In genomic region chr1:82289990-82290681, GRCm38 (mm10) we compare ENCODE assay signal across 8 mouse cellular contexts. TPM values are rescaled to one million over a fixed set of nuclear protein-coding genes. Genes with fewer than 3 reads are reported as not detected.
DNase-seq lines count a peak whose midpoint lies in the region; ATAC-seq lines count a peak whose summit lies in the region.

No protein-coding gene starts in this region.

- DNase-seq in layer of hippocampus, adult 11-12 months (ENCODE audit: low spot score) = peak; percentile 76
- no peak for DNase-seq in layer of hippocampus, adult 9-10 months (ENCODE audit: low spot score)
- DNase-seq in embryonic facial prominence, embryonic 10.5 days (ENCODE audit: low spot score) = peak; percentile 68
- peak; percentile 32 for DNase-seq in heart, adult 8-10 months (ENCODE audit: low spot score)
- DNase-seq in kidney, adult 9 months = peak; percentile 47
- peak; percentile 37 for DNase-seq in liver
- peak; percentile 68 for DNase-seq in neural tube, embryonic 11.5 days (ENCODE audit: low spot score)
- DNase-seq in testis, postnatal 14 days (ENCODE audit: low spot score) = peak; percentile 32

- peak overlapping the region; percentile 76 for H3K4me3 ChIP-seq in embryonic facial prominence, embryonic 10.5 days
- peak overlapping the region; percentile 59 for H3K4me3 ChIP-seq in neural tube, embryonic 11.5 days (ENCODE audit: low read depth, low read length)

- no peak for ATAC-seq in neural tube, embryonic 11.5 days (ENCODE audit: insufficient read depth, low FRiP score, low TSS enrichment)

- peak overlapping the region; percentile 94 for H3K27ac ChIP-seq in embryonic facial prominence, embryonic 10.5 days (replicated peaks)
- H3K27ac ChIP-seq in neural tube, embryonic 11.5 days (ENCODE audit: low read depth, low read length) = peak overlapping the region; percentile 96

- H3K4me2 ChIP-seq in neural tube, embryonic 11.5 days (ENCODE audit: low read depth) = peak overlapping the region; percentile 91

- peaks cover 32% of the 10 kb centered on the region for H3K36me3 ChIP-seq in embryonic facial prominence, embryonic 10.5 days (replicated peaks)
- H3K36me3 ChIP-seq in neural tube, embryonic 11.5 days (ENCODE audit: control insufficient read depth, insufficient read depth, low read length) = peaks cover 8% of the 10 kb centered on the region

- H3K9ac ChIP-seq in neural tube, embryonic 11.5 days (ENCODE audit: low read length) = peak overlapping the region; percentile 78

- H3K4me1 ChIP-seq in embryonic facial prominence, embryonic 10.5 days = peaks cover 71% of the 10 kb centered on the region
- peaks cover 29% of the 10 kb centered on the region for H3K4me1 ChIP-seq in neural tube, embryonic 11.5 days (ENCODE audit: control insufficient read depth, insufficient read depth, low read length)

- H3K27me3 ChIP-seq in embryonic facial prominence, embryonic 10.5 days (replicated peaks; ENCODE audit: low read depth, poor library complexity, severe bottlenecking) = peaks cover 33% of the 10 kb centered on the region
- no peaks in the 10 kb centered on the region for H3K27me3 ChIP-seq in neural tube, embryonic 11.5 days (ENCODE audit: control insufficient read depth, insufficient read depth, low read length)

- H3K9me3 ChIP-seq in embryonic facial prominence, embryonic 10.5 days = peaks cover 9% of the 10 kb centered on the region; the same call in 1 of the 2 replicates
- H3K9me3 ChIP-seq in neural tube, embryonic 11.5 days (ENCODE audit: control insufficient read depth, low read length) = no peaks in the 10 kb centered on the region

- WGBS in embryonic facial prominence, embryonic 10.5 days = under 1% methylated on average over 45 of the region's 45 CpGs
- 1% methylated on average over 45 of the region's 45 CpGs for WGBS in neural tube, embryonic 11.5 days

RNA-seq across cellular contexts. Expression of gene Irs1, which starts 1.1 kb away (rescaled TPM):
- 7.9 and 8.9 TPM in 2 replicates for polyA plus RNA-seq in embryonic facial prominence, embryonic 10.5 days (2016; fragmentation: Nextera tagmentation; extraction: Ambion mirVana)
- total RNA-seq in heart, adult 8-10 months (2022) = 10 to 100 TPM; 14.8 to 34.3 (median 24.0) TPM
- 11.5 TPM in 2 replicates for polyA plus RNA-seq in neural tube, embryonic 11.5 days (2014; fragmentation: Nextera tagmentation; extraction: Ambion mirVana)

RNA-seq across cellular contexts. Expression of gene Rhbdd1, which starts 26.1 kb away (rescaled TPM):
- polyA plus RNA-seq in embryonic facial prominence, embryonic 10.5 days (2016; fragmentation: Nextera tagmentation; extraction: Ambion mirVana) = 8.9 and 10.1 TPM in 2 replicates
- 10 to 100 TPM in 3 of 4 experiments, 1 to 10 TPM in 1; 10.0 to 11.3 (median 10.6) TPM for total RNA-seq in heart, adult 8-10 months (2022)
- 7.9 and 10.3 TPM in 2 replicates for polyA plus RNA-seq in neural tube, embryonic 11.5 days (2014; fragmentation: Nextera tagmentation; extraction: Ambion mirVana)

RNA-seq across cellular contexts. Expression of gene Gm9747, which starts 57.2 kb away (rescaled TPM):
- 18.7 and 24.9 TPM in 2 replicates for polyA plus RNA-seq in embryonic facial prominence, embryonic 10.5 days (2016; fragmentation: Nextera tagmentation; extraction: Ambion mirVana)
- total RNA-seq in heart, adult 8-10 months (2022) = not detected
- 32.4 and 36.1 TPM in 2 replicates for polyA plus RNA-seq in neural tube, embryonic 11.5 days (2014; fragmentation: Nextera tagmentation; extraction: Ambion mirVana)
